Mouse (Mus musculus) colon, adult 2 months (tissue): ENCODE data around the gene Cdca7l. TPM values are rescaled to one million over a fixed set of nuclear protein-coding genes. Genes with fewer than 3 reads are reported as not detected.

Experiments
- polyA plus RNA-seq: library from polyadenylated mRNA; depleted of rRNA; stranded (reverse); fragments of >200 nt; gene quantifications from 2 replicates; pipeline ENCODE4 v1.2.3, GENCODE M21; 2012; rRNA removed

The Cdca7l gene
- polyA plus RNA-seq: 2.3 and 2.5 TPM in 2 replicates

DNA sequence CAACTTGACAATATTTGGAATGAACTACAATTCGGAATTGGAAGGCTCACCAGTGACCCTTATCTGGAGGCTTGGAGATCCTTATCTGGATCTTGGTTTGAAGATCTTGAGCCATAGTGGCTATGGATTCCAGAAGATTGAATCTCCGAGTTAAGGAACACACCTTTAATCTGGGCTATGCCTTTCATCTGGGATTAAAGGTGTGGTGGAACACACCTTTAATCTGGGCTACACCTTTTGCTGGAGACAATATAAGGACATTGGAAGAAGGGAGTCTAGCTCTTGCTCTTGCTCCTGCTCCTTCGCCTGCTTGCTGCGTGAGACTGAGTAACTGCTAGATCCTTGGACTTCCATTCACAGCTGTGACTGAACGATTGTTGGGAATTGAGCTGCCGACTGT is at the start of gene Cdca7l:
TSS of gene Cdca7l (plus strand) at position 301 of the 400 bp plus-strand sequence.

